Mouse (Mus musculus): ENCODE results near the gene Itpk1. TPM values are rescaled to one million over a fixed set of nuclear protein-coding genes. Genes with fewer than 3 reads are reported as not detected.

Gene Itpk1
- total RNA-seq, 2 experiments from 2014 or later, result 0.98 TPM; not detected in 1

DNA sequence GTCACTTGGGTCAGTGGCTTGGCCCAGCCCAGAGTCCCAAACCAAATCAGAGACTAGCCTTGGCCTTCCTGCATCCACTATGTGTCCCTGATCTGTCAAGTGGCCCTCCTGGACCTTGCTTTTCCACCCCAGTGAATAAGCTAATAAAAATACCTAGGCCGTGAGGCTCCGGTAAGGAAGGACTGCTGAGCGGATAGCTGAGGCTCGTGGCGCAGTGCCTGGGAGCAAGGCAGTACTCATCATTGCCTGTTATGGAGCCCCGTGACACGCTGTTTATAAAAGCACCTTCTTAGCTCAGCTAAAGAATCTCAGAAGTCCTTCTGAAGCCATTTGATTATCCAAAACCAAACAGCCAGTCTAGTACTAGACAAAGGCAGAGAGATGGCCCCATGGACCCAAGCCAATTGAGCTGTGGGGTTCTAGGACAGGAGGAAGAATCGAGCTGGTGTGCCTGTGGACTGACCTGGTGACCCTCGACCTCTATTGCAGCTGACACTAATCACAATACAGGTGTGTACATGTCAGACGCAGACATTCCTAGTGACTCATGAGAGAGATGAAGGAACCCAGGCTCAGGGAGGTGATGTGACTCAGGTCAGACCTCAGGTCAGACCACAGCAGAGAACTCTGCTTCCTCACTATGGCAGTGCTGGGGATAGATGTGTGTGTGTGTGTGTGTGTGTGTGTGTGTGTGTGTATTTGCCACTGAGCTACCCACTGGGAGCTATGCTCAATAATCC is 127.9 kb downstream of the Itpk1 start:
- ATAC-seq (replicated peaks; ENCODE audit: low FRiP score, poor library complexity, severe bottlenecking), result no peak

DNA sequence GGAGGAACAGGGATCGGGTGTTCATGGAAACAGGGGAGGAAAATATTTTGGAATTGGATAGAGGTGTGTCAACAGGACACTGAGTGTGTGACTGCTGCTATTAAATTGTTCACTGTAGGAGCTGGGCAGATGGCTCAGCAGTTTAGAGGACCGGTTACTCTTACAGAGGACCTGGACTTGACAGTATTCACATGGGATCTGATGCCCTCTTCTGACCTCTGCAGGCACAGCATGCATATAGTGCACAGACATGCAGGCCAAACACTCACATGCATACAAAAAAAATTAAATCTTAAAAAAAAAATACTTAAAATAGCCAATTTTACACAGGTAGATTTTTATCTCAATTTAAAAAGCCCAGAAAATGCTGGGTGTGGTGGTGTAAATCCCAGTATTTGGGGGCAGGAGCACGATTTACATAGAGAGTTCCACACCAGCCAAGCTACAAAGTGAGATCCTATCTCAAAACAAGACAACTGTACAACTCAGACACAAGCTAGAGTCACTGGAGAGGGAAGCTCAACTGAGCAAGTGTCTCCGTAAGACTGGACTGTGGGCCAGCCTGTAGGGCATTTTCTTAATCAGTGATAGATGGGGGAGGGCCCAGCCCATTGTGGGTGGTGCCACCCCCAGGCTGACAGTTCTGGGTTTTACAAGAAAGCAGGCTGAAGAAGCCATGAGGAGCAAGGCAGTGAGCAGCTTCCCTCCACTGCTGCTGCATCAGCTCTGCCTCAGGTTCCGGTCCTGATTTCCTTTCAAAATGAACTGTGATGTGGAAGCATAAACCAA is 129.0 kb downstream of the Itpk1 start:
- no peak for ATAC-seq (replicated peaks; ENCODE audit: low FRiP score, poor library complexity, severe bottlenecking)

DNA sequence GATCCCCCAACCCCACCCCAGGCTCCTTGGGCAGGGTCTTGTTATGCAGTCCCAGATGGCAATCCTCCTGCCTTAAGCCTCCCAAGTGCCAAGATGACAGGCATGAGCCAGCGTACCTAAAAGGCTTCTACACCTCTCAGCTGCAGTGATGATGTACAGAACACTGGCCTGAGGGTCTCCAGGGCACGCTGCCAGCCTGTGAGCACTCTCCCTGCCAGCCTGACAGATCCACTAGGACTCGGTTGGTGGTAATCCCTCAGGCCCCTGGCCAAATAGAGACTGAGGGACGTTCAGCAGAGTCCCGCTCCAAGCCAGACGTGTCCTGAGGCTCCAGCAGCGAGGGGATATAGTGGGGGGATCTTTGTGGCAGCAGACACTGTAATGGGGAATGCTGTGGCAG is 131.7 kb downstream of the Itpk1 start:
- ATAC-seq (replicated peaks; ENCODE audit: low FRiP score, poor library complexity, severe bottlenecking), result no peak

DNA sequence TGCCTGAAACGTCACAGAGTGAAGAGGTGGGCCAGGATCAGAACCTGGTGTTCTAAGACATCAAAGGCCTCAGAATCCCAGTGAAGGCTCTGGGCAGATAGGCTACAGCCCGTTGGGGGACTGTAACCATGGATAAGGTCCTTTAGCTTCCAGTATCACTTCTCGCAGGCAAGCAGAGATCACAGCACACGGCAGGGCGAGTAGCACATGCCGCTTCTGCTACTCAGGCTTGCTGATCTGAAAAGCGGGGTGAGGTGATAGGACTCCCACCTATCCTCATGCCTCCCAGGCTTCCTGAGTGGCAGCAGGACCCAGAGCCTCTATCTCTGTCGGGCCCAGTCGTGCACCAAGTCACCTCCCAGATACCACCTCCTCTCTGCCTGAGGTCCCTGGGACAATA is 133.1 kb downstream of the Itpk1 start:
- ATAC-seq (replicated peaks; ENCODE audit: low FRiP score, poor library complexity, severe bottlenecking), result no peak

DNA sequence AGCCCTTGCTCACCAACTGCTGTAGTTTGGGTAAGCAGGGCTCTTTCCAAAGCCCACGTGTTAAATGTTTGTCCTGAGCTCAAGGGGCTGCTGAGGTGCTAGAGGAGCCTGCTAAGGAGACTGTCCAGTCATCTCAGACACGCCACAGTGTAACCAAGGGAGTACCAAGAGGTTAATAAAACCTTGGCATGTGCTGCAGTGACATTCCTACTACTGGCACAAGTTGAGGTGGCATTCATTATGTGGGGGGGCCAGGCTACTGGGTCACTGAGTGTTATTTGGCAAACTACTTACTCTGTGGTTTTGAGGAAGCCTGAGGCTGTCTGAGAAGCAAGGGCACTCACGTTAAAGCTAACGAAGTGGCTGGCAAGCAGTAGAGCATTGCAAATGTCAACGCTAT is 134.0 kb downstream of the Itpk1 start:
- no peak for ATAC-seq (replicated peaks; ENCODE audit: low FRiP score, poor library complexity, severe bottlenecking)

DNA sequence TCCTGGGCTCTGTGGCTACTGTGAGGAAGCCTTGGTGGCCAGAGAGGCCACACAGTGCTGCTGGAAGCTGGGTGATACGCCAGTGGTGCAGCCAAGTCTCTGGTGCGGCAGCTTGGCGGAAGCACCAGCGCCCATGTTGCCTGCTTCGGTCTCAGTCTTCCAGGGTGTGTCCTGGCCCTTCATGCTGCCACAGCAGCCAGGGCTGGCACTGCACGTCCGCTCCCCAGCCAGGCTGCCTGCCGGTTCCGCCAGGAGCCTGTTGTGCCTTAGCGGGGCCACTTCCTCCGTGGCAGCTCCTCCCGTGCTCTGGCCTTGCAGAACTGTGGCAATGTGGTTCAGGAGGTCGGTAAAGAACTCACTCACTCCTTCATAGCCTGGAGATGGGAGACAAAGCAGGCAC is 134.6 kb downstream of the Itpk1 start:
- no peak for ATAC-seq (replicated peaks; ENCODE audit: low FRiP score, poor library complexity, severe bottlenecking)

DNA sequence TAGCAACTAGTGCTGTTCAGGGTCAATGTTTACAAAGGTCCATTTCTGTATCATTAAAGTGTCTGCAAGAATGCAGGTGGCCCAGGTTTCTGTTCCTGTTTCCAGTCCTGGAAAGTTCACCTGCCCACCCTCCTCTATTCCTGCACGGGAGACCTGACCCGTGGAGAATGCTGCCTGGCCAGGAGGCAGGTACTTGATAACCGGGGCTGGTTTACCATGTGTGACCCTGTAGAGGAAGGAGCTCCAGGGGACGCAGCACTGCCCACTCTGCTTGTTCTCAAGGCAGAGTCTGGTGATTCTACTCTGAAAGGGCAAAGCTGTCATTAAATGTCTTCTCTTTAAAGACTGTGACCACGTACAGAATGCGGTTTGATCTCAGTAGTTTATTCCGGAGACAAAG is 136.5 kb downstream of the Itpk1 start:
- ATAC-seq (replicated peaks; ENCODE audit: low FRiP score, poor library complexity, severe bottlenecking), result no peak

DNA sequence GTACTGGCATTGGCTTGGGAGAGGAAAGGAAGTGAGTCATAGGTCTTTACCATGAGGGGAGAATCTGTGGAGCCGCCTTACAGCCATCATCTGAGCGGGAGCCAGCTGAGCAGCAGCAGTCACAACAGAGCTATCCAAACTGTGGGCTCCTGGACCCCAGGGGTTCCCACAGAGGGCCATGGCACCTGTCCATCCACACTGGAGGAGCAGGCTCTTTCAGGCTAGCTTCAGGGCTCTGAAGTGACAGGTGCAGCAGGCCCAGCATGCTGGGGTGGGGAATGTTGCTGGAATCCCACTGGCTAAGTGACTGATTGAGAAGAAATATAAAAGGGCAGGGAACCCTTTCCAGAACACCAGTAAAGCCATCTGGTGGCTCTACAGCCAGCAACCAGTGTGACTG is 137.8 kb downstream of the Itpk1 start:
- ATAC-seq (replicated peaks; ENCODE audit: low FRiP score, poor library complexity, severe bottlenecking), result no peak

DNA sequence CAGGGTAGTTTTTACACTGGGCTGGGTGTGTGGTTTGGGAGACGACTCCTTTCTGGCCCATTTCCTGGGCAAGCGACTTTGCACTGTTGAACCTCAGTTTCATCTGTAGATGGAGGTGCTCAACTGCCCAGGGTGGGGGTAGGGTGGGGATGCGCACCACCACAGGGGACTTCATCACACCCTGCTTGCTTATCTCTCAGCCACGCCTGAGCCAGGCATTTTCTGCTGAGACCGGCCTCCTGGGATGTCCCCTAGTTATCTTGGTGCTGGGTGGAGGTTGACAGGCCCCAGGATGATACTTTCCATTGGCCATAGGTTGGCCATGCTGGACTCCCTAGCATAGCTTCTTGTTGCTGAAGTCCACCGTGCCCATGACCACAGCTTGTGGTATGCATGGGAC is 139.6 kb downstream of the Itpk1 start:
- no peak for ATAC-seq (replicated peaks; ENCODE audit: low FRiP score, poor library complexity, severe bottlenecking)

DNA sequence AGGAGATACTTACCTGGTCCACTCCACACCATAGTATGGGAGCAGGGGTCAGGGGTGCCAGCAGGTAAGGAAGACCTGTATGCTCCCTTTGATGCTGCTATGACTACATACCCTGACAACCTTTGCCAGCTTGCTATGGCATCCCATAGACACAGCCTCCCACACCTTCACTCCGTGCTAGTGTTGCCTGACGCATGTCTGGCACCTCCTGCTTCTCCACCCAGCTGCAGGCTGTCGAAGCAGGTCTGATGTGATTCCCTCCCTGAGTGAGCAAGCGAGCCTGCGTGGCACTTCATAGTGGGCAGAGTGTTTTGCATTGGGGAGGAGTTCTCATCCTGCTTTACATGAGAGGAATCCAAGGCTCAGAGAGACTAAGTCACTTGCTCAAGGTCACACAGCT is 147.4 kb downstream of the Itpk1 start:
- no peak for ATAC-seq (replicated peaks; ENCODE audit: low FRiP score, poor library complexity, severe bottlenecking)

DNA sequence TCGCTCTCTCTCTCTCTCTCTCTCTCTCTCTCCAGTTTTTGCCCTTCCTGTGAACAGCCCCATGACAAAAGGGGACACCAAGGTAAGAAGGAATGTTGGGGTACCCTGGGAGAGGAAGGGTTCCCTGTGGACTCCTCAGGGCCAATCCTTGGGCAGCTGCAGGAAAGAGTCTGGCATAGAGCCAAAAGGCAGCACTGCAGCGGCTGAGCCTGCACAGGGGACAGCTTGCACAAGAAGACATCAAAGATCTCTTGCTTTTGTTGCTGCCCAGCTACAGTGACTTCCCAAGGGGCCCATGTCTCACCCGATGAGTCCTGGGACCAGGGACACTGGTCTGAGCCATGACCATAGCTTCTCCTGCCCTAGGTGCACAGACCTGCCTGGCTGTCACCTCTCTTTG is 148.9 kb downstream of the Itpk1 start:
- ATAC-seq (replicated peaks; ENCODE audit: low FRiP score, poor library complexity, severe bottlenecking), result no peak

DNA sequence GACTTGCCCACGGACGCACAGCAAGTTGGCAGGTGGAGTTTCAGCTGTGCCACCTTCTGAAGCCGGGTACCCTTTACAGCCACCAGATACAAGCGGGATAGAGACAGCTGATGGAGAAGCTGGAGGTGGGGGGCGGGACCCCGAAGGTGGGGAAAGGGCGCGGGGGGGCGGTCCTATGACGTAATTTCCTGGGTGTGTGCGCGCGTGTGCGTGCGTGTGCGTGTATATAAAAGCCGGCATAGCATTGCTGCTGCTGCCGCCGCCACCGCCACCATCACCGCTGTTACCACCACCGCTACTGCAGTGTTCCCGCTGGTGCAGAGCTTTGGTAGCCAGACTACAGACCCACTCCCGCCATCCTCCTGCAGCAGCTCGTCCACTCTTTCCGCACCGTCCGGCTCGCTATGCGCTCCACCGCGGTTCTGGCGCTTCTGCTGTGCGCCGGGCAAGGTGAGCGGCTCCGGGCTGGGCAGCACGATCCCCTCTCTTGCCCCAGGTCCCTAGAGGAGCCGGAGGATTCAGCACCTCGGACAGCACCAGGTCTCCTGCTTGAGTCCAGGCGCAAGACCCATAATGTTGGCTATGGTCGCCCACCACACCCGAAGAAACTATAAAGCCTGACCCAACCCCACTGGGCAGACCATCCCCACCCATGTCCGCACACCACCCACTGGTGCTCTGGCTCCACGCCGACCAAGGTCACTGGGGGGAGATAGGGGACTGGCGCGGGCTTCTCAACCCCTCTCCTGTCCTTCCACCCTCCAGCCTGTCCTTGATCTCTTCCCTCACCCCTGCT is 149.8 kb downstream of the Itpk1 start, which contains the start of gene Chga:
TSS of gene Chga (plus strand) at position 249 of the 796 bp plus-strand sequence.
- ATAC-seq (replicated peaks; ENCODE audit: low FRiP score, poor library complexity, severe bottlenecking), result no peak

DNA sequence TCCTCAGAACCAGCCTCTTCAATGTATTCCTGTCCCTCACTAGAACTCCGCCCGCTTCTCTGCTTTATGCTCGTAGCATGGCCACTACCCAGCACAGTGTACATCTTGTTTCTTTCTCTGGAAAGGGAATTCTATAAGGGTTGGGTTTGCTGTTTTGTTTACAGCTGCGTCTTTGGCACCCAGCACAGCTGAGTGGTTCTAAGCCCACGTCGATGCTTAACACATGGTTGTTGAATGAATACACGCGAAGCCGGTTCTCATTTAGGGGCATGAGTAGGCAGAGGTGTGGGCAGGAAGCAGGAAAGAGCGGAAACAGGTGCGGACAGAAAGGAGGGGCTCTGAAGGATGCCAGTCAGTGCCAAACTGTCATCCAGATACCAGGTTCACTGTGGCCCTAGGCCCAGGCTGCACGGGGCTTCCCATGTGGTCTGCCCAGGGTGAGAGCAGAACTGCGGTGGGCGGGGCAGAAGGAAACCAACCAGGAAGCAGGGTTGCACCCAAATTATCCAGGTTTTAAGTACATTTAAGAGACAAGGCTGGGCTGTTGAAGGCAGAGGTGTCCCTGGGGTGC is 150.9 kb downstream of the Itpk1 start:
- no peak for ATAC-seq (replicated peaks; ENCODE audit: low FRiP score, poor library complexity, severe bottlenecking)

DNA sequence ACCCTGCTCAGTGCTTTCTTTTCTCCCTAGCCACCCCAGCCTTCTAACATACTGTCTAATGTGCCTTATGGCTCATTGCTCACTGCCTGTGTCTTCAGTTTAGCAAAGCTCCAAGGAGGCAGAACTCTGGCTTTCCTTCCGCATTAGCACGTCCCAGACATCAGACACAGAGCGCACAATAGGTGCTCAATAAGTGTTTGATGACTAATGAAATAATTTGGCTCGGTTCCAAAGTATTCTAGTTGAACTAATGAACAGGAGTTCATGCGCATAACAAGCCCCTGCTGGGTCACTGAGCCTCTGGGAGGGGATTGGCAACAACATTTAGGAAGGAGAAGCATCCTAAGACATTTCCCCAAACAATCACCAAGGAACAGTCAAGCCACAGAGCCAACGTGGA is 152.7 kb downstream of the Itpk1 start:
- no peak for ATAC-seq (replicated peaks; ENCODE audit: low FRiP score, poor library complexity, severe bottlenecking)

DNA sequence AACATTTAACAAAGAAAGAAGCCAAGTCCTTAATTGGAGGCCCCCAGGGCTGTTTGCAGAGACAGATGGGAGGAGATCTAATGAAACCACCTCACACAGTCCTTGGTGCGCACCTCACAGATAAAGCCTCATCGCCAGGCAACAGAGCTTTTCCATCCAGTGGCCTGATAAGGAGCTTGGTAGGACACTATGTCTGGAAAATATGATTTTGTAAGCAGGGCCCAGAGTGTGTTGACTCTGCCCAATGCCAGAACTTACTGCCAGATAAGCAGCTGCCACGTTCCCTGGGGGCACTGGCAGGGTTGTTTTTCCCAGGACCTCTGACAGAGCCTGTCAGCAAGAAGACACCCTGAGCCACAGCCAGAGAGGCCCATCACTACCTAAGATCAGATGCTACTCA is 153.5 kb downstream of the Itpk1 start:
- no peak for ATAC-seq (replicated peaks; ENCODE audit: low FRiP score, poor library complexity, severe bottlenecking)

DNA sequence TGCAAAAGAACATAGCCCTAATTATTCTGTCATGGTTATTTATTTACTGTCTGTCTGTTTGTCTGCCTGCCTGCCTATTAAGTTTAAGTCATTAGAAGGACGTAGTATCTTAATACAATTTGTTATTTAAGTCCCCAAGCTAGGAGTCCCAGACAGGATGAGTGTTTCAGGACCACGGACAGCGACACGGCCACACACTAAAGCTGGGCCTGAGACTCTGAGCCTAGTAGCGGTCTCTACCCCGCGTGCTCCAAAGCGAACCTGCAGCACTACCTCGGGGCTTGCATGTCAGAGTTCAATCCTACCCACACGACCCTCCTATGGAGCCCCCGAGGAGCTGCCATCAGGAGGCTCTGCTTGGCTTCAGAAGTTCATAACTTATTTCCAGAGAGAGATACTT is 154.2 kb downstream of the Itpk1 start:
- no peak for ATAC-seq (replicated peaks; ENCODE audit: low FRiP score, poor library complexity, severe bottlenecking)

DNA sequence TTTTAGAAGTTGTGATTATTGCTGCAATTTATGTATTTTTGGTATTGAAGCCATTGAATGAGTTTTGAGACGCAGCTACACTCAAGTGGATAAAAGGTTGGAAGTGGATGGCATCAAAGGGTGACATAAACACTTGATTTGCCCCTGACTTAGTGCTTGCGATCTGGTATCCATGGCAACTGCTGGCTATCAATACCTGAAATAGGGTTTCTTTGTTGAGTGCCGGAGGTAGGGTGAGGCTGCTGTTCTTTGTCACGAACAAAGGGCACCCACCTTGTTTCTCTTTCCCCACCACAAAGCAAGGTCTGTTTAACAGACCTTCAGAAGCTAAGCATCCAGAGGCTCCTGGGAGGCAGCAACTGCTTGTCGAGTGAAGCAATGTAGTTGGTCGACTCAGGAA is 159.6 kb downstream of the Itpk1 start:
- no peak for ATAC-seq (replicated peaks; ENCODE audit: low FRiP score, poor library complexity, severe bottlenecking)

DNA sequence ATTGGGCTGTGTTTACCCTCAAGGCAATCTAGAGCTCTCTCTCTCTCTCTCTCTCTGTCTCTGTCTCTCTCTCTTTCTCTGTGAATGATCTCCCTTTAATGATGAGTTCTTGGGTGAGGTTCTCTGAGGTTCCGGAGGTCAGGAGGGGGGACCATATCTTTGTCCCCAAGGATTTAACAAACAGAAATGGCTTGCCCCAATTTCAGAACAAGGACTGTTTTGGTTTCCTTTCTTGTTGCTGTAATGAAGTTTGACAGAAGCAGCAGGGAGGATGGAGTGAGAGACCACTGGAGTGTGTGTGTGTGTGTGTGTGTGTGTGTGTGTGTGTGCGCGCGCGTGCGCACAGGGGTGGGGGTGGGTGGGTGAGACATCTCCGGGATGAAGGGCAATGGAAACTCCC is 163.6 kb downstream of the Itpk1 start:
- ATAC-seq (replicated peaks; ENCODE audit: low FRiP score, poor library complexity, severe bottlenecking), result no peak

DNA sequence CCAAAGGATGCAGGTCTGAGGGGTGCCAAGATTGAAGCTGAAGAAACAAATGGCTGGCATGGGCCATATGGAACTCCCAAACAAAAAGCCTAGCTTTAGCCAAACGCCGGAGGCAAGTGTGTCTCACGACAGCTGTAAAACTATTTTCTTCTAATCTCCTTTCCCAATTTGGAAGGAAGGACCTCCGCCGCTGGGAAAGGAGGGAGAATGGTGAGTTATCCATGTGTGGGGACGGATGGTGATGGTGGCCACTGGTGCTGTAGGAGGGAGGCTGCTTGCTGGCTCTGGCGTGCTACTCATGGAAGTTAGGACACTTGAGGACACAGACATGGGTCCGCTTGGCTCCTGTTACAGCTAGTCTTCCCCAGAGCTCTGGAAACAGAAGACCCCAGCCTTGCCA is 164.5 kb downstream of the Itpk1 start:
- ATAC-seq (replicated peaks; ENCODE audit: low FRiP score, poor library complexity, severe bottlenecking), result no peak

DNA sequence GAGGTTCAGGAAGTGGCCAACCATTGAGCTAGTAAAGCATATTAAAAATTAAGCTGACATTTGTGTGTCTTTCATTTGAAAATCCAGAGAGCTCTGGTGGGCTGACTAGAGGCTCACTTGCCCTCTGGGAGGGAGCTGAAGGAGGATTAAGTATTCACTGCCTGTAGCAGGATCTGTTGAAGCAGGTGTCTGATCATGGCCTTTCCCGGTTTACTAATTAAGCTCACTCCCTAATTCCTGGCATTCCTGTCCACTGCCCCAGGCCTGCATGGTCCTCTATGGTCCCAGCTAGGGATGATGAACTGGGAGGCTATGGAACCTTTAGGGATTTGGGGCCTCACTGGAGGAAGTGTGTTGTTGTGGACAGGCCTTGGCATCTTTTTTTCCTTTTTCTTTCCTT is 168.9 kb downstream of the Itpk1 start:
- no peak for ATAC-seq (replicated peaks; ENCODE audit: low FRiP score, poor library complexity, severe bottlenecking)

Data from erythroid progenitor cell, adult 5-6 weeks (primary cell).